Mouse (Mus musculus) heart, embryonic 12.5 days (tissue): ENCODE results near the gene Rpn2. TPM values are rescaled to one million over a fixed set of nuclear protein-coding genes. Genes with fewer than 3 reads are reported as not detected.

Experiments used
- ATAC-seq: fragments of 200-750 bp; cut with Nextera tagmentation; 2 replicates; pipeline ENCODE4 v1.8.0; 2017; ENCODE audit warnings: moderate TSS enrichment, moderate library complexity; ENCODE audit not compliant: insufficient number of reproducible peaks, low FRiP score
- H3K27ac ChIP-seq: fragments of 300-500 bp; sonication (generic); 2 replicates; pipeline ENCODE4 v1.5.1; 2016; ENCODE audit warnings: mild to moderate bottlenecking, moderate library complexity; ENCODE audit not compliant: poor library complexity, severe bottlenecking
- H3K27me3 ChIP-seq: fragments of 300-500 bp; sonication (generic); replicated peaks from 2 replicates; pipeline ENCODE4 v1.6.1; 2016; ENCODE audit warnings: mild to moderate bottlenecking, moderate library complexity
- H3K36me3 ChIP-seq: fragments of 300-500 bp; sonication (generic); 2 replicates; pipeline ENCODE4 v1.6.1; 2016; ENCODE audit warnings: mild to moderate bottlenecking, moderate library complexity
- H3K4me1 ChIP-seq: fragments of 300-500 bp; sonication (generic); replicated peaks from 2 replicates; pipeline ENCODE4 v1.6.1; 2016; ENCODE audit warnings: mild to moderate bottlenecking
- H3K4me2 ChIP-seq: fragments of 300-500 bp; sonication (generic); 2 replicates; pipeline ENCODE4 v1.6.1; 2016; ENCODE audit warnings: mild to moderate bottlenecking, moderate library complexity
- H3K4me3 ChIP-seq: fragments of 300-500 bp; sonication (generic); 2 replicates; pipeline ENCODE4 v1.5.1; 2016; ENCODE audit warnings: mild to moderate bottlenecking
- H3K9ac ChIP-seq: fragments of 300-500 bp; sonication (generic); 2 replicates; pipeline ENCODE4 v1.6.1; 2016; ENCODE audit warnings: mild to moderate bottlenecking, moderate library complexity
- H3K9me3 ChIP-seq: fragments of 300-500 bp; sonication (generic); replicated peaks from 2 replicates; pipeline ENCODE4 v1.6.1; 2016; ENCODE audit warnings: mild to moderate bottlenecking, moderate library complexity
- WGBS: fragments of 180-500 bp; shearing (Covaris S2); methylation state at CpG from one replicate; pipeline ENCODE4 v1.1.7; 2016; 5-methylcytosine and 5-hydroxymethylcytosine counted together
- polyA plus RNA-seq: library from polyadenylated mRNA; unstranded; fragments of >200 nt; fragmentation: Nextera tagmentation; extraction: Ambion mirVana; gene quantifications from 2 replicates; pipeline ENCODE4 v1.2.1, GENCODE M21; 2016

Gene Rpn2
- polyA plus RNA-seq: 202 and 207 TPM in 2 replicates

DNA sequence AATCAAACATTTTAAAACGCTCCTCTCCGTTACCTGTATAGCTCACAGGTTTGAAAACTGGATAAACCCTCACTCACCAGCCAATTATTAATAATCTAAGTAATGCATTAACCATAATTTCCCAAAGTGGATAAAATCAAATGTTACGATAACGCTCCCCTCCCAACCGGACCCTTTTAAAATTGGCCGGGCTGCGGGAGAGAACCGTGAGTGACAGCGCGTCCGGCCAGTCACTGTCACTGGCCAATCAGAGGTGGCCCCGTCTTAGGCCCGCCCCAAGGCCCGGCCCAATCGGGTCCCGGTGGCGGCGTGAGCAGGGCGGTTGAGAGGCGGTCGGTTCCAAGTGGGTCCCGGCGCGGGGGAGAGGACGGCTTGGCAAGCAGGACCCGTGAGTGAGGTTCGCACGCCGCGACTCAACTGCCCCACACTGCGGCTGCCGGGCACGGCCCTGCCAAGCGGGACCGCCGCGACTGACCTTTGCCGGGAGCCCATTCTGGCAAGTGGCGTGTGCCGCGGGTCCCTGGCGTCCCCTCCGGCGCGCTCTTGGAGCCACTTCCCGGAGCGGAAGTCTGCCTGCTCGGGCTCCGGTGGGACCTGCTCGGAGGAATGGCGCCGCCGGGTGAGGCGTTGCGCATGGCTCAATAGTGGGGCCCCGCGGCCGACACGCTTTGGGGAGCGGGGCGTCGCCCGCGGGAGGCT is at the start of gene Rpn2:
Rpn2 (plus strand) TSS at position 301 of the 699 bp plus-strand sequence.
- Histone ChIP-seq H3K4me2 (peak within 1 kb of the TSS; percentile 89), H3K27me3 (no peaks in the 10 kb centered on the region), H3K9ac (peak within 1 kb of the TSS; percentile 96), H3K36me3 (peaks cover 22% of the 10 kb centered on the region), H3K27ac (peak within 1 kb of the TSS; percentile 93), H3K4me3 (peak within 1 kb of the TSS; percentile 98), H3K4me1 (peaks cover 23% of the 10 kb centered on the region), H3K9me3 (no peaks in the 10 kb centered on the region)
- WGBS: under 1% methylated on average over 62 of the region's 64 CpGs
- ATAC-seq: peak; percentile 100

DNA sequence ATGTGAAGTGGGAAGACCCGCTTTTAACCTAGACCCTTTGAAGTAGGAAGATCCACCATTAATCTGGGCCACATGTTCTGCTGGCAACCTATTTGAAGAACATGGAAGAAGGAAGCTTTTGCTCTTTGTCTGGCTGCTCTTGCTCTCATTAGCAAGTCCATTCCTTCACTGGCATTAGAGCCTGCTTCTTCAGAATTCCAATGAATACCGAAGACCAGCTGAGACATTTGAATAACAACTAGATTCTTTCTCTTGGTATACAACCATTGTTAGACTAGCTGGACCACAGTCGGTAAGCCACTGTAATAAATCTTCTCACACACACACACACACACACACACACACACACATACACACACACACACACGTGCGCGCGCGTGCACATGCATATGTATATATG is 42.9 kb upstream of the Rpn2 start:
- Histone ChIP-seq H3K9ac (no peak overlapping the region), H3K27me3 (peaks cover 3% of the 10 kb centered on the region; the same call in 1 of the 2 replicates), H3K4me2 (no peak overlapping the region), H3K4me1 (no peaks in the 10 kb centered on the region), H3K36me3 (no peaks in the 10 kb centered on the region), H3K9me3 (no peaks in the 10 kb centered on the region), H3K4me3 (no peak overlapping the region), H3K27ac (no peak overlapping the region)
- no peak for ATAC-seq
- 90% methylated on average over 8 of the region's 8 CpGs for WGBS

DNA sequence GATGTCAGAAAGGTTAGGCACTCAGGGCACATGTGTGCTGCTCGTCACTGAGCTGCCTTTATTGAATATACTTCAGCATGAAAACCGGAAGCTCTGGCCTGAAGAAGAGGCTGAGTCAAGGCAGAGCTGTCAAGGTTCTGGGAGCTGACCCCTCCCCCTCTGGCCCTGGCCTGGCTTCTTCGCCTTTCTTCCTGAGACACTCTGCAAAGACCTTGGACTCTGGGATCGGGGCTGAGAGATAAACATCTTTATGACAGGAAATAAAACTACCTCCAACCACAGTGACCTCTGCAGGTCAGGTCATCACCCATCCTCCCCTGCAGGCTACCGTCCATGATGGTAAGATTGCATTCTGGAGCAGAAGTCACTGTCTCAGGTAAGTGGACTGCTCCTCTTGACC is 33.8 kb upstream of the Rpn2 start:
- no peaks in the 10 kb centered on the region for H3K36me3 ChIP-seq
- H3K9me3 ChIP-seq: no peaks in the 10 kb centered on the region
- no peak overlapping the region for H3K4me2 ChIP-seq
- no peak for ATAC-seq
- 44% methylated on average over 5 of the region's 5 CpGs for WGBS
- H3K9ac ChIP-seq: no peak overlapping the region
- H3K4me3 ChIP-seq: no peak overlapping the region
- no peaks in the 10 kb centered on the region for H3K27me3 ChIP-seq
- no peak overlapping the region for H3K27ac ChIP-seq
- no peaks in the 10 kb centered on the region for H3K4me1 ChIP-seq

DNA sequence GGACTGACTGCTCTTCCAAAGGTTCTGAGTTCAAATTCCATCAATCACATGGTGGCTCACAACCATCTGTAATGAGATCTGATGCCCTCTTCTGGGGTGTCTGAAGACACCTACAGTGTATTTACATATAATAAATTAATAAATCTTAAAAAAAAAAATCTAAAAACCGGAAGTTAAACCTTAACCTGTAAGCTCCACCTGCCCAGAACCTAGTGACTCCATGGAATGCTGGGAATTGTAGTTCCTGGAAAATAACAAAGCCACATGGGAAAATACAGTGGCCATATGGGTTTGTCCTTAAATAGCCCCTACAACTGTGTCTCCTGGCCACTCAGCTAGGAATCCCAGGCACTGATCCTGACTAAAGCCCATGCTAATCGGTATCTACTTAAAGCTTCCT is 33.2 kb upstream of the Rpn2 start:
- no peak for ATAC-seq
- no peak overlapping the region for H3K9ac ChIP-seq
- 70% methylated on average over 2 of the region's 2 CpGs for WGBS

DNA sequence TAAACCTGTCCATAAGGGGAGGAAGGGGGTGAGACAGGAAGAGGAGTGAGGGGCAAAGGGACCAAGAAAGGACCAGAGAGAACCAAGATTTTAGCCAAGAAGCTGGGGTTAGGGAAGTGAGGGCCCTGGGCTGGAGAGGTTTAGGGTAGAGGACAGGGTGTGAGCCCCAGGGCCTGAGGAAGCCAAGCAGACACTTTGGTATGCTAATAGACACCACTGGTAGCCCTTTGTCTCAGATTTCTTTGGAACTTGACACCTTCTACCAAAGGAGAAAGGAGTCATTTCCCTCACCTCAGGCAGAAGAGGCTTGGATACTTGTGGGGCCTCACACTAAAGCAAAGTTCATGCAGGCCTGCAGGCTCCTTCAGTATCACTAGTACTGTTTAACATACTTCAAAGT is 30.7 kb upstream of the Rpn2 start:
- ATAC-seq: no peak

More for the DNA sequence above, 33.2 kb upstream of the Rpn2 start:
- H3K36me3 ChIP-seq: no peaks in the 10 kb centered on the region
- H3K9me3 ChIP-seq: no peaks in the 10 kb centered on the region
- H3K27ac ChIP-seq: no peak overlapping the region
- no peaks in the 10 kb centered on the region for H3K27me3 ChIP-seq
- H3K4me1 ChIP-seq: no peaks in the 10 kb centered on the region
- H3K4me3 ChIP-seq: no peak overlapping the region
- H3K4me2 ChIP-seq: no peak overlapping the region

DNA sequence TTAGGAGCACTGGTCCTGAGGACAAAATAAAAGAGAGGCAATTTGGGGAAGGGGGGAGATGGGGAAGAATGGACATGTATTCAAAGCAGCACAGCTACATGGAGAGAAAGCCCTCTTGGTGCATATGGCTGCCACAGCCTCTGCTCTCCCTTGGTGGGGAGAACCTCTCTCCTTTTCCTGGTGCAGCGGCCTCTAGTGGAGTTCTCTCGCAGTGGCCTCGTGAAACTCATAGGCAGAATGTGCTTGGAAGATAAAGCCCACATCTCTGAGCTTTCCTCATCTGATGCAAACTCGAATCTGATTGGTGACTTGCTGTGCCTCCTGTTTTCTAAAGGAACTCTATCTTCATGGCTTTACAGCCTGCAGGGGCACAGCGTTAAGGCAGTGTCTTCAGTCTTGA is 19.1 kb upstream of the Rpn2 start:
- H3K9ac ChIP-seq: no peak overlapping the region
- H3K4me1 ChIP-seq: no peaks in the 10 kb centered on the region
- H3K36me3 ChIP-seq: no peaks in the 10 kb centered on the region
- no peak overlapping the region for H3K27ac ChIP-seq
- no peaks in the 10 kb centered on the region for H3K9me3 ChIP-seq
- WGBS: 4% methylated on average over 5 of the region's 5 CpGs
- H3K4me2 ChIP-seq: no peak overlapping the region
- no peak overlapping the region for H3K4me3 ChIP-seq
- no peaks in the 10 kb centered on the region for H3K27me3 ChIP-seq
- ATAC-seq: no peak

More for the DNA sequence above, 30.7 kb upstream of the Rpn2 start:
- Histone ChIP-seq H3K9me3 (no peaks in the 10 kb centered on the region), H3K9ac (no peak overlapping the region), H3K4me2 (no peak overlapping the region), H3K27ac (no peak overlapping the region), H3K27me3 (0 out of 2 replicates have a peak, but pooled peaks cover 3% of the 10 kb centered on the region), H3K4me1 (no peaks in the 10 kb centered on the region), H3K36me3 (no peaks in the 10 kb centered on the region), H3K4me3 (no peak overlapping the region)

DNA sequence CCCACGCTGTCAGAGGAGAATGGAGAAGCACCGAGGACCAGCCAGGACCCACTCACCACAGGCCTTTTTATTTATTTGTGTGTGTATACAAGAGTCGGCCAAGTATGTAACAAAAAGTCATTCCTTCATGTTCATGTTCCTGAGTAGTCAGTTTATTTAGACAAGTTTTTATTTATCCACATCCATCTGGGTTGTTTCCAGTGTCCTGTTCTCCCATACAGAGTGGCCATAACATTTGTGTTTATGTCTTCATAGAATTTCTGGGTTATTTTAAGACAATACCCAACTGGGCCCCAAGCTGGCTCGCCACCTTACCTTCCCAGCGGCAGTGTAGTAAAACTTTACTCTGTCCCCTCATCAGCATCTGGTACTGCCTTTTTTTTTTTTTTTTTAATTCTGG is 16.9 kb upstream of the Rpn2 start:
- Histone ChIP-seq H3K9me3 (no peaks in the 10 kb centered on the region), H3K4me3 (no peak overlapping the region), H3K36me3 (no peaks in the 10 kb centered on the region), H3K4me1 (no peaks in the 10 kb centered on the region), H3K9ac (no peak overlapping the region), H3K4me2 (no peak overlapping the region), H3K27ac (no peak overlapping the region), H3K27me3 (no peaks in the 10 kb centered on the region)
- no peak for ATAC-seq
- WGBS: 77% methylated on average over 5 of the region's 5 CpGs

DNA sequence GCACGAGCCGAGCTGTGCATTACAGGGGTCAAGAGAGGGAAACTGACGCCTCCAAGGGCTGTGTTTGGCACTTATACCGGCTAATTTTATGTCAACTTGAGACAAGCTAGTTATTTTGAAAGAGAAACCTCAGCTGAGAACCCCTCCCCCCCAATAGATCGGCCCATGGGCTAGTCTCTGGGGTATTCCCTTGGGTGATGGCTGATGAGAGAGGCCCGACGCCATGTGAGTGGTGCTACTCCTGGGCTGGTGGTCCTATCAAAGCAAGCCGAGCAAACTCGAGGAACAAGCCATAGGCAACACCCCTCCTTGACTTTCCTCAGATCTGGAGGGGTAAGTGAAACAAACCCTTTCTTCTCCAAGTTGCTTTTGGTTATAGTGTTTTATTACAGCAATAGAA is 16.3 kb upstream of the Rpn2 start:
- H3K36me3 ChIP-seq: no peaks in the 10 kb centered on the region
- H3K9me3 ChIP-seq: no peaks in the 10 kb centered on the region
- H3K4me3 ChIP-seq: no peak overlapping the region
- H3K27me3 ChIP-seq: no peaks in the 10 kb centered on the region
- no peak overlapping the region for H3K9ac ChIP-seq
- no peak overlapping the region for H3K4me2 ChIP-seq
- no peaks in the 10 kb centered on the region for H3K4me1 ChIP-seq
- no peak overlapping the region for H3K27ac ChIP-seq
- 68% methylated on average over 9 of the region's 9 CpGs for WGBS
- no peak for ATAC-seq

DNA sequence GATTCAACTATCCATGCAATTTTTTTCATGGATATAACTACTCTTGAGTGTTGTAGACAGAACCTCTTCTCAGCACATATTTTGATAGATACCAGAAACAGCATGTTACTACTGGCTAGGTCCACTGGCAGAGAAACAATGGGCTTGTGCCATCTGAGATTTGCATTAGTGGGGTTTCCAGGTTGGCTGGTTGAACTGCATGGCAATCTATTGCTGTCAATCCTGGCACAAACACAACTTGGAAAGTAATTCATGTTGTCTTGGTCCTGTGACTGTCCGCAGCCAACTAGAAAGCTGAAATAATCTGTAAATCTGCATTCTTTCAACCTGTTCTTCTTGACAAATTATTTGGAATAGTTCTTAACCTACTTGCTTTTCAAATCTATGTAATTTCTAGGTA is 15.7 kb upstream of the Rpn2 start:
- no peak for ATAC-seq
- Histone ChIP-seq H3K4me1 (no peaks in the 10 kb centered on the region), H3K36me3 (no peaks in the 10 kb centered on the region), H3K27ac (no peak overlapping the region), H3K4me2 (no peak overlapping the region), H3K27me3 (no peaks in the 10 kb centered on the region), H3K9ac (no peak overlapping the region), H3K9me3 (no peaks in the 10 kb centered on the region), H3K4me3 (no peak overlapping the region)
- WGBS: 83% methylated on average over 1 of the region's 1 CpGs

DNA sequence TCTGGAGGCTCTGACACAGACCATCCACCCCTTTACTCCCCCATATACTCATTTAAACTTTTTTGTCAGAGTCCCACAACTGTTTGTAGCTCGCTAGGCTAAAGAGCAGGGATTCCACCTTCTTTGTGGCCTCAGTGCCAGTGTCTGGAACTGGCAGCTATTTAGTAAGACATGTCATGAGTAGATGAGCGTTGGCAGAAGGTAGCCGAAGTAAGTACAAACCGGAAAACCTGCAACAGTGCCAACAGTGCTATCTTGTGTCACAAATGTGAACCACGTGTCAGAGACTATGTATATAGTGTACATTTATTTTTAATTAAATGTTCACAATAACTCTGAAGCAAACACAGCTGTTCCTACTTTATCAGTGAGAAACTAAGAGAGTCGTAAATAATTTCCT is 15.0 kb upstream of the Rpn2 start:
- Histone ChIP-seq H3K36me3 (no peaks in the 10 kb centered on the region), H3K9ac (no peak overlapping the region), H3K4me2 (no peak overlapping the region), H3K4me1 (no peaks in the 10 kb centered on the region), H3K4me3 (no peak overlapping the region), H3K27me3 (no peaks in the 10 kb centered on the region), H3K27ac (no peak overlapping the region), H3K9me3 (no peaks in the 10 kb centered on the region)
- WGBS: 71% methylated on average over 6 of the region's 6 CpGs
- ATAC-seq: no peak

DNA sequence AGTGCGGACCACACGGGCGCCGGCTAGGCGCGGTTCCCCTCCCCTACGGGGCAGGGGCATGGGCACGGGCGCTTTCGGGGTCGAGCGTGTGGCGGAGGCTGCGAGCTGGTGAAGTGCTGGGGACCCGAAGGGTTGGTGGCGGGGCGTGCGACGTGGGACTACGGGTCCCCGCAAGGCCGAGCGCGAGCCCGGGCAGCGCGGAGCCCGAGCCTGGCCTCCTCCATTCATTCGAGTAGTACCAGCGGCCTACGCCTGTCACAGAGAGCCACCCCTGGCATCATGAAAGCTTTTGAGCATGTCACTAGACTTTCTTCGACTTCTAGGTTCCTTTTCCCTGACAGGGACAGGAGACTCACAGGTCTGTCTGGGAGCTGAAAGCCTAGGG is 591 bp downstream of the Rpn2 start, which contains the start of gene Mroh8:
Mroh8 (minus strand) TSS at position 134 of the 385 bp plus-strand sequence.
- WGBS: 0% methylated on average over 32 of the region's 32 CpGs

DNA sequence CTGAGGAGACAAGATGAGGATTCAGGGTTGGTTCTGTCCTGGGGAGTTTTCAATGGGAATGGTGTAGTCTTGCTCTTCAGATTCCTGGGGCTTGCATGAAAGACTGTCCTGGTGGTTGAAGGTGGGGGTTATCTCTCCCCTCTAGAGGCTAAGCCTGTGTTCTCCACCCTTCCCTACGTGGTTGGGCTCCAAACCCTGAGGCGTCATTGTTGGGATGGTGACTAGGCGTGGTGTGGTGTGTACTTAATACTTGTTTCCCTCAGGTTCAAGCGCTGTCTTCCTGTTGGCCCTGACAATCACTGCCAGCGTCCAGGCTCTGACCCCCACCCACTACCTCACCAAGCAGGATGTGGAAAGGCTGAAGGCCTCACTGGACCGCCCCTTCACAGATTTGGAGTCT is 4.5 kb downstream of the Rpn2 start:
- 78% methylated on average over 6 of the region's 6 CpGs for whole genome bisulfite sequencing
- Histone ChIP-seq H3K4me1 (peaks cover 19% of the 10 kb centered on the region), H3K9ac (no peak overlapping the region), H3K27me3 (no peaks in the 10 kb centered on the region), H3K27ac (no peak overlapping the region), H3K36me3 (peaks cover 53% of the 10 kb centered on the region), H3K4me3 (no peak overlapping the region), H3K4me2 (no peak overlapping the region), H3K9me3 (no peaks in the 10 kb centered on the region)
- no peak for ATAC-seq

More for the DNA sequence above, 591 bp downstream of the Rpn2 start, which contains the start of gene Mroh8:
- peak within 1 kb of the TSS; percentile 93 for H3K27ac ChIP-seq
- peaks cover 24% of the 10 kb centered on the region for H3K36me3 ChIP-seq
- H3K4me3 ChIP-seq: peak within 1 kb of the TSS; percentile 98
- peak within 1 kb of the TSS; percentile 89 for H3K4me2 ChIP-seq
- peak; percentile 73 for ATAC-seq
- H3K9ac ChIP-seq: peak within 1 kb of the TSS; percentile 96
- no peaks in the 10 kb centered on the region for H3K27me3 ChIP-seq
- H3K9me3 ChIP-seq: no peaks in the 10 kb centered on the region
- H3K4me1 ChIP-seq: peaks cover 23% of the 10 kb centered on the region
